Mouse (Mus musculus) embryonic facial prominence, embryonic 13.5 days (tissue): ENCODE results near the gene Bahcc1. TPM values are rescaled to one million over a fixed set of nuclear protein-coding genes. Genes with fewer than 3 reads are reported as not detected.

ENCODE experiments used
- ATAC-seq: fragments of 200-750 bp; cut with Nextera tagmentation; 2 replicates; pipeline ENCODE4 v1.8.0; 2017; ENCODE audit warnings: low read depth; ENCODE audit not compliant: insufficient number of reproducible peaks, insufficient read depth, low FRiP score, low TSS enrichment
- H3K27ac ChIP-seq: fragments of 300-500 bp; sonication (generic); 2 replicates; pipeline ENCODE4 v1.5.1; 2015; ENCODE audit warnings: moderate library complexity, mild to moderate bottlenecking, inconsistent platforms
- H3K27me3 ChIP-seq: fragments of 300-500 bp; sonication (generic); 2 replicates; pipeline ENCODE4 v1.6.1; 2015; ENCODE audit warnings: mild to moderate bottlenecking, inconsistent platforms
- H3K36me3 ChIP-seq: fragments of 300-500 bp; sonication (generic); 2 replicates; pipeline ENCODE4 v1.6.1; 2015; ENCODE audit warnings: mild to moderate bottlenecking, inconsistent platforms
- H3K4me1 ChIP-seq: fragments of 300-500 bp; sonication (generic); 2 replicates; pipeline ENCODE4 v1.6.1; 2015; ENCODE audit warnings: inconsistent platforms
- H3K4me2 ChIP-seq: fragments of 300-500 bp; sonication (generic); 2 replicates; pipeline ENCODE4 v1.6.1; 2015; ENCODE audit warnings: moderate library complexity, mild to moderate bottlenecking, inconsistent platforms
- H3K4me3 ChIP-seq: fragments of 300-500 bp; sonication (generic); 2 replicates; pipeline ENCODE4 v1.5.1; 2015; ENCODE audit warnings: mild to moderate bottlenecking, inconsistent platforms
- H3K9ac ChIP-seq: fragments of 300-500 bp; sonication (generic); 2 replicates; pipeline ENCODE4 v1.6.1; 2015; ENCODE audit warnings: mild to moderate bottlenecking, inconsistent platforms
- H3K9me3 ChIP-seq: fragments of 300-500 bp; sonication (generic); 2 replicates; pipeline ENCODE4 v1.6.1; 2016; ENCODE audit warnings: inconsistent platforms
- WGBS: fragments of 180-500 bp; shearing (Covaris S2); methylation state at CpG from one replicate; pipeline ENCODE4 v1.1.7; 2015; ENCODE audit warnings: mixed read lengths; 5-methylcytosine and 5-hydroxymethylcytosine counted together
- polyA plus RNA-seq: library from polyadenylated mRNA; unstranded; fragments of >200 nt; fragmentation: Nextera tagmentation; extraction: Ambion mirVana; gene quantifications from 2 replicates; pipeline ENCODE4 v1.2.1, GENCODE M21; 2015

Gene Bahcc1
- polyA plus RNA-seq, 1 experiment from 2014 or later: 13.9 TPM

DNA sequence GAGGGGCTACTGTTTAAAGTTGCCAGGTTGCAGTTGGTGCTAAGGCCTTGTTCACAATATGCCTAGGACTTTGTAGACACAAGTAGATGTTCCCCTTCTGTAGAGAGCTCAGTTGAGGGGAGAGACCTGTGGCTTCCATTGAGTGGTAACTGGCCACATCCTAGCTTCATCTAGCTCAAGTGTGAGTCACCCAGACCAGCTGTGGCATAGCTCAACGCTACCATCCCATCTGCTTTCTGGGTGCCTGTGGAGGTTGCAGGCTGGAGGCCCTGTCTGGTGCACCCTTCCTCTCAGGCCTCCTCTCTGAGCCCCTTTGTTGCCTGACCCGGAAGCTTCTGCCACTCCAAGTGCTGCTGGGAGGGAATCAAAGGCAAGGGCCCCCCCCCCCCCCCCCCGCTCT, 34.9 kb downstream of the Bahcc1 start:
- no peaks in the 10 kb centered on the region for H3K27me3 ChIP-seq
- no peaks in the 10 kb centered on the region for H3K9me3 ChIP-seq
- WGBS: 74% methylated on average over 3 of the region's 3 CpGs
- H3K4me3 ChIP-seq: no peak overlapping the region
- no peak overlapping the region for H3K9ac ChIP-seq
- no peak overlapping the region for H3K27ac ChIP-seq
- H3K36me3 ChIP-seq: peaks cover 48% of the 10 kb centered on the region
- H3K4me2 ChIP-seq: no peak overlapping the region
- ATAC-seq: no peak
- peaks cover 73% of the 10 kb centered on the region for H3K4me1 ChIP-seq

DNA sequence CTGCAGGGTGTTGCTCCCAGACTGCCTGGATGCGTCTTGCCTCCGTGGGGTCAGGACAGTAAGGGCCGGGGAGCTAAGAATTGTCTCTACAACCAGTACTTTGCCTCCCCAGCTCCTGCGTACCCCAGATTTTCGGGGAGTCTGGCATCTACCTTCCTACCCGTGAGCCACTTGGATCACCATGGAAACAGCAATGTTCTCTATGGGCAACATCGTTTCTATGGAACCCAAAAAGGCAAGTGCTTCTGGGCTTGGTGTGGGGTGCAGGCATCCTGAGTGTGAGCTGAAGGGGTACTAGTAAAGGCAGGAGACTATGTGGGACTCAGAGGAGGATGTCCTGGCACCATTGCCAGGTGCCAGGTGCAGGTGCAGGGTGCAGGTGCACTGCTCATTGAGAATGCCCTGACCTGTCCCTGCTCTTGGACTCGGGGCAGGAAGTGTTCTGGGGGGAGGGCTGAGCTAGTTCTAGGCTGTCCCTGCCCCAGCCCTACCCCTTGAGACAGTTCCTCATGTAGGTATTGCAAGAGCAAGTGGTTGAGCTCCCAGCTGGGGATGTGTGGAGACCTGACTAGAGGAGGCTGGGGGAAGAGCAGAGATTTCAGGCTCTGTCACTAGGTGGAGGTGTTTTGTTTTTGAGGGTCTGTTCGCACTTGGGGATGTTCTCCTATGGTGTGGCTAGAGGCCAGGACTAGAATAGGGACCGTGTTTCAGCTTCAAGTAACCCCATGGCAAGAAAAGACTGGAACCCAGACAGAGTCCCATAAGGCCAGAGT, 35.6 kb downstream of the Bahcc1 start:
- peaks cover 65% of the 10 kb centered on the region for H3K4me1 ChIP-seq
- no peak overlapping the region for H3K4me3 ChIP-seq
- ATAC-seq: no peak
- no peak overlapping the region for H3K27ac ChIP-seq
- no peaks in the 10 kb centered on the region for H3K27me3 ChIP-seq
- H3K36me3 ChIP-seq: peaks cover 53% of the 10 kb centered on the region
- 85% methylated on average over 10 of the region's 10 CpGs for WGBS
- H3K9ac ChIP-seq: 0 out of 2 replicates have a peak overlapping the region, but pooled peaks have one; percentile 16
- no peak overlapping the region for H3K4me2 ChIP-seq
- no peaks in the 10 kb centered on the region for H3K9me3 ChIP-seq

DNA sequence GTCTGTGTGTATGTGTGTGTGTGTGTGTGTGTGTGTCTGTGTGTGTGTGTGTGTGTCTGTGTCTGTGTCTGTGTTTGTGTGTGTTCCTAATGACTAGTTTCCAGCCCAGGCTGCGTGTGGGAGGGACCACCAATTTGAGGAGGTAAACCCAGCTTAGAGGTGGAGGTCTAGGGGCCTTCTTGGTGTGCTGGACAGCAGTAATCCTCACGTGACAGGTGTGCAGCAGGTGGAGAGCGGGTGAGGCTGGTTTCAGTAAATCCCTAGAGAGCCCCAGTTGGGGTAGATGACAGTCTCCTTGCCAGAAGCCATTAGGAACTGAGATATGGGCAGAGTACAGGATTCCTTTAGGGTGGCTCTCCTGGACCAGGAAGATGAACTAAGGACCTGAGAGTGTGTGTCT, 36.3 kb downstream of the Bahcc1 start:
- Histone ChIP-seq H3K4me2 (no peak overlapping the region), H3K4me3 (no peak overlapping the region), H3K4me1 (peaks cover 59% of the 10 kb centered on the region), H3K36me3 (peaks cover 55% of the 10 kb centered on the region), H3K27me3 (no peaks in the 10 kb centered on the region), H3K9me3 (no peaks in the 10 kb centered on the region), H3K9ac (no peak overlapping the region), H3K27ac (no peak overlapping the region)
- no peak for ATAC-seq
- WGBS: 84% methylated on average over 3 of the region's 3 CpGs

DNA sequence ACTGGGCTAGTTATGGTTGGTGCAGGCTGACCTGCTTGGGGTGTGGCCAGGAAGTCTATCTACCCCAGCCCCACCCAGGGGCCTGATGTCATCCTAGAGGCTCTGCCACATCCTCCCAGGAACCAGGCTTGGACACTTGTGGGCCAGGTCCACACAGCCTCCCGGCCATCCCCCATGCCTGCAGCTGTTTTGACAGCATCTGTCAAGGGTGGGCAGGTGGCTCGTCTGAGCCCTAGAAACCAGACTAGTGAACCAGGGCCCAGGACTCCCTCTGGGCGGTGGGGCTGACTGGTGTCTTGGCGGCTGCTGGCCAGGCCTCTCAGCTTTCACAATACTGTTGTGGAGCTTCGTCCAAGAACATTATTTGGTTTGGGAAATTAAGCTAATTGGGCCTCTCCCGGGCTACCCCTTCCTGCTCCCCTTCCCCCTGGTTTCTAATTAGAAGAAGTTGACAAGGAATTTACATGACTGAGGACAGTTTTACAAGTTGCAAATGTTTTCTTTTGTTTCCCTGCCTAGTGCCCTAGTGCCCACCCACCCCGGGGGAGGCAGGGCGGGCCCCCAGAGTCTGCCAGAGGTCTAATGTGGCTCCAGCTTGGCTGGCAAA, 36.9 kb downstream of the Bahcc1 start:
- Histone ChIP-seq H3K9me3 (no peaks in the 10 kb centered on the region), H3K27me3 (no peaks in the 10 kb centered on the region), H3K4me2 (no peak overlapping the region), H3K9ac (no peak overlapping the region), H3K27ac (peak overlapping the region; percentile 40; the same call in 1 of the 2 replicates), H3K36me3 (peaks cover 61% of the 10 kb centered on the region), H3K4me1 (peaks cover 53% of the 10 kb centered on the region), H3K4me3 (no peak overlapping the region)
- WGBS: 43% methylated on average over 8 of the region's 8 CpGs
- ATAC-seq: no peak

DNA sequence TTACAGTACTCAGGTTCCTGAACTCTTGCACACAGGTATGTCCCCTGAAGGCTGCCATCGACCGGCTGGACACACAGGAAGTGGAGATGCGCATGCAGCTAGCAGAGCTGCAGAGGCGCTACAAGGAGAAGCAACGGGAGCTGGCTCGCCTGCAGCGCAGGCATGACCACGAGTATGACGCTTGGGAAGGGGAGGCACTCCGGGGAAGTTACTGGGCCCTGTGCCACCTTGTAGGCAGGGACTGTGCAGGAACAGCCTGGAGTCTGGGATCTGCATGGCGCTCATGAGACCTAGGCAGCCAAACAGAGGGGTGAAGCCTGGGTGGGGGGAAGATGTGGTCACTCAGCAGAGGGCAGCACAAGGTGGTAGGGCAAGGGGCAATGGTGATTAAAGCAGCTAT, 46.6 kb downstream of the Bahcc1 start:
- H3K36me3 ChIP-seq: peaks cover 98% of the 10 kb centered on the region
- 0 out of 2 replicates have a peak overlapping the region, but pooled peaks have one; percentile 13 for H3K27ac ChIP-seq
- no peak overlapping the region for H3K9ac ChIP-seq

DNA sequence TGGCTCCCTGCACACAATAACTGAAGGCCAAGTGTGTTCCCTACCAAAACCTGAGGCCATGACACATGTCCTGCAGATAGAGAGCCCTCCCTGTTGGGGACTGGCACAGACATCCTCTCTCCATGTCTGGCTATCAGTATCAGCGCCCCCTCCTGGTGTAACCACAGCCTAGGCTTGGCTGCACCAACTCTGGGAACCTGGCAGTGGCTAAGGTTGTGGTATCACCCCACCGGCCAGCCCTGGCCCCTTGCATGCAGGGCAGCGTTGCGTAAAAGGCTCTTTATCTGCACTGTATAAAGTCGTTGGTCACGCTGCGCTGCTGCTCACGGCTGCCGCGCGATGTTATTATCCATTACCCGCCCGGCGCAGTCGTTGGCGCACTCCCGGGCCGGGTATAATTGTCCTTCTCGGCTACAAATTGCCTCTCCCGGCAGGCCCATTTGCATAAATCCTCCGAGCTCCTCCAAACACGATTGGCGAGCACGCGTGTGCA, 47.6 kb downstream of the Bahcc1 start:
- WGBS: 53% methylated on average over 25 of the region's 25 CpGs
- ATAC-seq: no peak
- Histone ChIP-seq H3K4me3 (no peak overlapping the region), H3K4me2 (no peak overlapping the region; the same call in 1 of the 2 replicates), H3K27ac (no peak overlapping the region; the same call in 1 of the 2 replicates), H3K9me3 (no peaks in the 10 kb centered on the region), H3K9ac (0 out of 2 replicates have a peak overlapping the region, but pooled peaks have one; percentile 16), H3K36me3 (peaks cover 98% of the 10 kb centered on the region), H3K4me1 (peaks cover 16% of the 10 kb centered on the region), H3K27me3 (no peaks in the 10 kb centered on the region)

More for the DNA sequence above, 46.6 kb downstream of the Bahcc1 start:
- peaks cover 16% of the 10 kb centered on the region for H3K4me1 ChIP-seq
- WGBS: 82% methylated on average over 11 of the region's 11 CpGs
- H3K4me2 ChIP-seq: no peak overlapping the region
- ATAC-seq: no peak
- no peaks in the 10 kb centered on the region for H3K9me3 ChIP-seq
- no peaks in the 10 kb centered on the region for H3K27me3 ChIP-seq
- no peak overlapping the region for H3K4me3 ChIP-seq

DNA sequence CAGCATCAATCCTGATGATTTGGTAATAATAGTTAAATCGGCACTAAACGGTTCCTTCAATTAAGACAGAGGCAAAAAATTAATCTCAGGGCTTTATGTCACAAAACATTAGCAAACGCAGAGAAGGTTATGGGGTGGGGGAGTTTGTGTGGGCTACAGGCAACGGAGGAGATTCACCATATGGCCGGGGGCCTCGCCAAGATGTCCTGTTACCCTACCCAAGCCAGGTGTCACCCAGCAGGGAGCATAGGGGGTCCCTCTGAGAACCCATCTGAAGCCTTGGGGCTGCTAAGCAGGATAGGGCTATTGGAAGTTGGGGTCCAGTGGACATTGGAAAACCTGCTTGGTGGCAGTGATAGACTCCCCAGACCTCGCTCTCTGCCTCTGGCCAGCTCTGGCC, 48.0 kb downstream of the Bahcc1 start:
- Histone ChIP-seq H3K4me2 (no peak overlapping the region), H3K4me1 (peaks cover 16% of the 10 kb centered on the region), H3K9ac (no peak overlapping the region), H3K36me3 (peaks cover 98% of the 10 kb centered on the region), H3K27me3 (no peaks in the 10 kb centered on the region), H3K27ac (no peak overlapping the region), H3K4me3 (no peak overlapping the region), H3K9me3 (no peaks in the 10 kb centered on the region)
- 75% methylated on average over 7 of the region's 7 CpGs for WGBS
- ATAC-seq: no peak

DNA sequence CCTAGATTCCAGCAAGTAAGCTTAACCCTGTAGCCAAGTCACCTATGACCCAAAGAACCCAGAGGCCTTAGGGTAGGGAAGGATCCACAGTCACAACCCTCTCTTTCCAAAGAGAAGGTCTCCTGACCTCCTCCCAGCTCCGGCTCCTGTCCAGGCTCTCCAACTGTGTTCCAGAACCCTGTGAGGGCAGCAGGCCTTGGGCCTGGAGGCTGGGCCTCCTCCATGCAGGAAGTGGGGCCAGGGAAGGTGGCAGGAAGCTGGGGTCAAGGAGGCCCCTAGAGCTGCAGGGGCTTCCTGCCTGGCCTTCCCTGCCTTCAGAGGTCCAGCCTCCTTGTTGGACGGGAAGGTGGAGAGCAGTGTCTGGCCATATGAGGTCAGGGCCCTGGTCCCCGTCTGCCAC, 48.5 kb downstream of the Bahcc1 start:
- no peaks in the 10 kb centered on the region for H3K9me3 ChIP-seq
- no peak overlapping the region for H3K4me2 ChIP-seq
- no peak overlapping the region for H3K4me3 ChIP-seq
- H3K4me1 ChIP-seq: peaks cover 16% of the 10 kb centered on the region
- no peak for ATAC-seq
- no peak overlapping the region; the same call in 1 of the 2 replicates for H3K27ac ChIP-seq
- no peak overlapping the region for H3K9ac ChIP-seq
- WGBS: 69% methylated on average over 3 of the region's 3 CpGs
- H3K36me3 ChIP-seq: peaks cover 98% of the 10 kb centered on the region
- no peaks in the 10 kb centered on the region for H3K27me3 ChIP-seq

DNA sequence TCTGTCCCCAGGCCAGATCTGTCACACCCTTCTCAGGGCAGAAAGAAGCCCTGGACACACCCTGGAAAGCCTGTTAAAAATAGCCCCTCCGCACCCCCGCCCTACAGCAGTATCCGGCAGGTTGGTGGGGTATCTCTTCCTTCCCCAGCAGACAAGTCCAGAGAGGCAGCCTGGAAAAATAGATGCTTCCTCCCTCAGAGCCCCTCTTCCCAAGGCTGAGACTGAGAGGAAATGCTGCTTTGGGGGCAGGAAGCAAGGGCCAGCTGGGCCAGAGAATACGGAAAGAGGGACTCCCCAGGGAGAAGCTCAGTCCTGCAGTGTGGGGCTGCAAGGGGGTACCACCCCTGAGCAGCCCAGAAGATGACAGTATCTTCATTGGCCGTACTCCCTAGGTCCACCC, 50.8 kb downstream of the Bahcc1 start:
- 0 out of 2 replicates have a peak overlapping the region, but pooled peaks have one; percentile 48 for H3K27ac ChIP-seq
- no peak overlapping the region for H3K4me3 ChIP-seq
- H3K36me3 ChIP-seq: peaks cover 98% of the 10 kb centered on the region
- no peak overlapping the region for H3K9ac ChIP-seq
- no peaks in the 10 kb centered on the region for H3K27me3 ChIP-seq
- no peak overlapping the region for H3K4me2 ChIP-seq
- ATAC-seq: no peak
- 87% methylated on average over 5 of the region's 5 CpGs for WGBS
- H3K4me1 ChIP-seq: peaks cover 16% of the 10 kb centered on the region
- H3K9me3 ChIP-seq: no peaks in the 10 kb centered on the region

DNA sequence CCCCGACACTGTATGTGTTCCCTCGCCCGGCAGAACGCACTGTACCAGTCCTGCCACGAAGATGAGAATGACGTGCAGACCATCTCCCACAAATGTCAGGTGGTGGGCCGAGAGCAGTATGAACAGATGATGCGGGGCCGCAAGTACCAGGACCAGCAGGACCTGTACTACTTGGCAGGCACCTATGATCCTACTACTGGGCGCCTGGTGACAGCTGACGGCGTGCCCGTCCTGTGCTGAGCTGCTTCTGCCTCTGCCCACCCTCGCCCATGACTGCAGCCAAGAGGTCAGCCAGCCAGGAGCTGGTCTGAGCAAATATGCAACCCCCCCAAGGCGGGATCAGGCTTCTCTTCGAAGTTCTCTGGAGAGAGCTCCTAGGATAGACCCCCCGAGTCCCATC, 56.9 kb downstream of the Bahcc1 start:
- H3K36me3 ChIP-seq: peaks cover 65% of the 10 kb centered on the region
- H3K4me1 ChIP-seq: peaks cover 29% of the 10 kb centered on the region
- H3K9ac ChIP-seq: no peak overlapping the region
- H3K27ac ChIP-seq: no peak overlapping the region
- WGBS: 92% methylated on average over 17 of the region's 17 CpGs
- H3K27me3 ChIP-seq: no peaks in the 10 kb centered on the region
- H3K9me3 ChIP-seq: no peaks in the 10 kb centered on the region
- no peak overlapping the region for H3K4me3 ChIP-seq
- no peak for ATAC-seq
- no peak overlapping the region for H3K4me2 ChIP-seq

DNA sequence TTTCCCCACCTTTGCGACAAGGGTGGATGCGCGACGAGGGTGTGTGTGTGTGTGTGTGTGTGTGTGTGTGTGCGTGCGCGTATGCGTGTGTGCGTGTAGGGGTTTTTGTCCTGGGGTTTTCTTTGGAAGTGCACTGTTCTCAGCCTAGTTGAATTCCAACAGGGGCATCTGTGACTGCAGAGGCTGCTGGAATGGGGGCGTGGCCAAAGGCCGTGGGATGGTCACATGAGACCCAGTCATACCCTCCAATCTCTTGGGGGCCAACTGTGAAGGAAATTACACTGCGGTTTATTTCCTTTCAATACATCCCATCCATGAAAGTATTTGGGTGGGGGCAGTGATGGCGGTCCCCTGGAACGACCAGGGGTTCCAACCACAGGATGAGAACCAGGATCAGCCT, 57.5 kb downstream of the Bahcc1 start:
- no peak overlapping the region for H3K9ac ChIP-seq
- no peak for ATAC-seq
- no peak overlapping the region for H3K4me2 ChIP-seq
- WGBS: 87% methylated on average over 14 of the region's 14 CpGs
- H3K4me3 ChIP-seq: no peak overlapping the region
- H3K9me3 ChIP-seq: no peaks in the 10 kb centered on the region
- H3K27me3 ChIP-seq: no peaks in the 10 kb centered on the region
- no peak overlapping the region for H3K27ac ChIP-seq
- peaks cover 59% of the 10 kb centered on the region for H3K36me3 ChIP-seq
- peaks cover 33% of the 10 kb centered on the region for H3K4me1 ChIP-seq

DNA sequence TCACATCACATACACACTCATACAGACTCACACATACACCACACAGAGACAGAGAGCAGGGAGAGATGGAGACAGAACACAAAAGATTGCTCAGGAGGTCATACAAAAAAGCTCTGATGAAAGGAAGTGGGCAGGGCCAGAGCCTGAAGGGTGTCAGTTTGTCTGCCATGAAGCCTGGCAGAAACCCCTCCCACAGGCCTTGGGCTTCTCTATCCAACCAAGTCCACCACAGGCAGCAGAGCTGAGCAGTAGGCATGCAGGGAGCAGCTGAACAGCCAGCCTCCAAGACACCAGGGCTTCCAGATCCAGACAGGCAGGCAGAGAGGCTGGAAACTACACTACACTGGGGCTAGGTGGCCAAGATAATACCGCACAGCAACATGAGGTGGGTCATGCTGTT, 61.0 kb downstream of the Bahcc1 start:
- Histone ChIP-seq H3K27me3 (no peaks in the 10 kb centered on the region), H3K27ac (0 out of 2 replicates have a peak overlapping the region, but pooled peaks have one; percentile 22), H3K36me3 (peaks cover 24% of the 10 kb centered on the region), H3K4me1 (peaks cover 58% of the 10 kb centered on the region), H3K9ac (peak overlapping the region; percentile 46; the same call in 1 of the 2 replicates), H3K9me3 (no peaks in the 10 kb centered on the region), H3K4me2 (no peak overlapping the region), H3K4me3 (no peak overlapping the region)
- ATAC-seq: no peak
- WGBS: 66% methylated on average over 1 of the region's 1 CpGs
